Mouse (Mus musculus) lung, postnatal 10 days (tissue): Measurements from ENCODE around the gene Npr3.
A peak's percentile ranks its signal among the peaks of the same experiment; 100 is the strongest.
"Not testable (repeated sequence)": the region's sequence is repeated elsewhere in the genome, so short reads cannot be mapped to it uniquely, and the experiment has no call there.

Source experiments
- DNase-seq: peaks from one replicate; pipeline ENCODE4 v3.0.0; 2021

The Npr3 gene

DNA sequence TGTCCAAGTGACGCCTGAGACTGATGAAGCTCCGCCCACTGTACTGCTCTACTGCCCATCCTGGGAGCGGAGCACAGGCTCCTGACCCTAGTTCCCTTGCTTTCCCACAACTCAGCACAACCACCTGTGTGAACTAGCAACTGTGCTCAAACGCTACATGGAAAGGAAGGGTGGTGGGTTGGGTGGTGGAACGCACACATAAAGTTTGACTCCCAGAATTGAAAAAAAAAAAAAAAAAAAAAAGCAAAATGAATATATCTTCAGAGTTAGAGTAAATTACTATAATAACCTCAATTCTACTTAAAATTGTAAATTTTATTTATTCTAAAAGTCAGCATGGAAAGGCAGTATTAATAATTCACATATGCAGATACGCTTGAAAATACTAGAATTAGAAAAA lies 25.3 kb downstream of the Npr3 start:
- no peak for DNase-seq

DNA sequence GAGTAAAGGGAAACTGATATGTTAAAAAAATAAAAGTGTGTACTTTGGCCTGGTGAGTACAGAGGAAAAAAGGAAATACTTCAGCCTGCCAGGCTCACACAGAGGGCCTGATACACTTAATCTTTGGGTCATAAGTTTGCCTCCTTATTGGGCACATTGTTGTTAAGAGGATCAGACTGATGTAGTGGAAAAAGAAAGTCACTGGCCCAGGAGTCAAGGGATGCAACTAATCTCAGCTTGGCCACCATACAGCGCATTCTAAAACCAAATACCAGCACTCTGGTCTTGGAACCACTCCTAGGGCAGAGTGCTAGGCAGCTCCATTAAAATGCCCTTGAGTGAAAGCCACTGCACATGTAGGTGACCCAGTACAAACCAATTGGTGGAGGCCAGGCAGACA lies 28.8 kb downstream of the Npr3 start:
- no peak for DNase-seq

DNA sequence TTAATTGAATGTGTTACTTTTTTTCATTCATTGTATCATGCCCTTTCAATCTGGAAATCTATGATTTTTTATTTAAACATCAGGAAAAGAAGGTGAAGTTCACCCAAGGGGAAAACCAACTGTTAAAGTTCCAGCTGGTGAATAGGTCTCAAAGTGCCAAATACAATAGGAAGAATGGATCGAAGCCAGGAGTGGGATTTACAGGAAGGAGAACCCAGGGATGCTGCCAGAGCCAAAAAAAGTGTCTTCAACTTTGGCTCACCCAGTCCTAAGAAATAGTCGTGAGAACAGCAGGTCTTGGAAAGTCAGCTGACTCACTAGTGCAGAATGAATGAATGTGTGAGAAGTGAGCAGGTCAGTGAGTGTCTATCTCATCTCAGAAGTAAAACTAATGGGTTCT lies 29.8 kb downstream of the Npr3 start:
- DNase-seq = no peak

DNA sequence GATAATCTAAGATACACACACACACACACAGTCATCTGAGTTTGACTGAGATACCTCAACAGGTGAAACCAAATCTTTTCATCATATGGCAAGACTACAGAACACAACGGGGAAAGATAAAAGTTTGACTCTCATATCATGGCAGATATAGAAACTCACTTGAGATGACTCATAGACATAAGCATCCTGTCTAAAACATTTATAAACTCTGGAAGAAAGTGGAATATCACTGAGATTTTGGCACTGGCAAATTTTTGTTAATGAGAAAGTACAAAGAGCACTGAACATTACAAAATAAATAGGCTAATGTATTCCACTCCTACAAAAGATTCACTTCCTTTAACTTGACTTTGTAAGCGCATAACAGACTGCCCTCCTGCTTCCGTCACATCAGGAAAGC lies 40.2 kb downstream of the Npr3 start:
- DNase-seq = no peak

DNA sequence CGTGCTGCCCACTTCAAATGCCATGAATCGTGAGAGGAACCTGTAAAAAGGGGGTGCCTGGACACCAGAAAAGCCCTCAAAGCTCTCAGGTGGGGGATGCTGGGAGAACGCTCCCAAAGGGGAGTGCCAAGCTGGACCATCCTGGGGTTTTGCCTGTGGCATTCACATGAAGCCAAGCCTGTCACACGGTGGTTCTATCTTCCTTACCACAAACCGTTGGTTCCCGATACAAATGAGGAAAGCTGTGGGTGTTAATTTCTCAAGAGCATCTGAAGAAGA lies 43.6 kb downstream of the Npr3 start:
- DNase-seq = no peak

DNA sequence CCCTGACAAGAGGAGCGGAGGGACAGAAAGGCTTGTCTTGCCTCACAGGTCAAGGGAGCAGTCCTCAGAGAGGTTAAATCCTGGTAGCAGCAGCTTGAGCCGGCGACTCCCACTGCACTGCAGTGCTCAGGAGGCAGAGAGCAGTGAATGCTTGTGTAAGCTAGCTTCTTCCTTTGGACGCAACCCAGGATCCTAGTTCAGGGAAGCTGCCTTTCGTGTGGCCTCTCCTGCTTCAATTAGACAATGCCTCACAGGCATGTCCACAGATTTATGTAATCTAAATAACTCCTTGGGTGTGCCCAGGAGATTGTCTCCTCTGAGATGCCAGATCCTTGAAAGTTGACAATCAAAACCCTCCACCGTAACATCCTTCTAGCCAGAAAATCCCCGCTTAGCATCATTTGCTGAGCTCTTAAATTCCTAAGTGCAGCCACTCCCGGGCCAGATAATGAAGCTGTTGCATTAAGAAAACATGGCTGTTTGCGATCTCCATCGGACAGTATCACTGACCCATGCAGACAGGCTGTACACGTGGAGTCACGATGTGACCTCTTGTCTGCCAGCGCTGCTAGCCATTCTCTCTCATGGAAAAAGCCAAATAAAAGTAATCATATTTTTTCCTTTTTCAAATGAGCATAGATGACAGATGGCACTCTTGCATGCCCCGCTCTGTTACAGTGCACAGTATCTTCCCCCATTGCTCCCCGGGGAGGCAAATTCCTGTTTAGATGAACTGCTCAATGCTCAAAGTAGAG lies 44.1 kb downstream of the Npr3 start:
- peak; percentile 54 for DNase-seq

DNA sequence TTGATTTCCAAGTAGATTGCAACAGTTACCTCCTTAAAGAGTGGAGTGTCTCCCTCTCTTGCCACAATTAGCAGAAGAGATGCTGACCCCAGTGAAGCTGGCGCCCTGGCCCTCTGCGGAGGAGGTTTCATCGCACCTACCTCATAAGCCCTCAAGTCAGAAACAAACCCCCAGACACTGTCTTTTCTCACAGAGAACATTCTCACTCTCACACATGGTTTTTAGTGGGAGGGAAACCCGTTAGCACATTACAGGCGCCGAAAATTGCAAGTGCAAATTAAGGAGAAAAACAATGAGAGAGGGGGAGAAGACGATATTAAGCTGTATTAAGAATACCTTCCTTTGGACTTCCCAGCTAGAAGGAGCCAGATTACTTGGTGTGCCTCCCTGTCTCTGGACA lies 44.8 kb downstream of the Npr3 start:
- DNase-seq = no peak

DNA sequence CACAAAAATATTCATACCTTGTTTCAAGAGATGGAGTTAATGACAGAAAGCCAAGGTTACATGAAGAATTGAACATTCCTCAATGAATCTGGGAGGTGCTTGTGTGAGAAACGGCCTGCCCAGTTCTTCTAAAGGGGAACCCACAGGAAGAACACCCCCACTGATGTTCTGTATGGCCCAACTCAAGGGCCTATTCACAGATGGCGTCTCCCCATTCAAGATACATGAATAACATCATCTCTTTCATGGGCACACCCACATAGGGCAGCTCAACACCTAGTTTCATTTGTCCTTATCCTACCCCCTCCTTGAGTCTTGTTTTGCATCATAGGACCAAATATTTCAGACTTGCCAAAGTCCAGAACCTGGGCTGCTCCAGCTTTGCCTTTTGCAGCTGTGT lies 46.8 kb downstream of the Npr3 start:
- no peak for DNase-seq

DNA sequence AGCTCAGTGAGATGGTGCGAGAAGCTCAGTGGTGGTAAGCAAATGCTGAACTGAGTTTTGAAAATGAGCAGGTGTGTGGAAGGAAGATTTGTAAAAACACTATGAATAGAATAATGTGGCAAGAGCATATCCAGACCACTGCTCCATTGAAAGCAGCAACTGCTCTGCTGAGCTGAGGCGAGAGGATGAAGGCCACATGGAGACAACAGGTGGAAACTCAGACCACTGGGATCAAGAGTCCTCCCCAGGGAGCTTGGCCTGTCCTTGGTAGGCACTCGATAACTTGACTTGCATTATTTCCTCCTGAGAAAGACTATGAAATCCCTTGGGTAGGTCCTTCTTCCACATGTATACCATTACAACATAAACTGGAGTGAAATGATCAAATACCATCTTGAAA lies 47.3 kb downstream of the Npr3 start:
- DNase-seq = no peak

DNA sequence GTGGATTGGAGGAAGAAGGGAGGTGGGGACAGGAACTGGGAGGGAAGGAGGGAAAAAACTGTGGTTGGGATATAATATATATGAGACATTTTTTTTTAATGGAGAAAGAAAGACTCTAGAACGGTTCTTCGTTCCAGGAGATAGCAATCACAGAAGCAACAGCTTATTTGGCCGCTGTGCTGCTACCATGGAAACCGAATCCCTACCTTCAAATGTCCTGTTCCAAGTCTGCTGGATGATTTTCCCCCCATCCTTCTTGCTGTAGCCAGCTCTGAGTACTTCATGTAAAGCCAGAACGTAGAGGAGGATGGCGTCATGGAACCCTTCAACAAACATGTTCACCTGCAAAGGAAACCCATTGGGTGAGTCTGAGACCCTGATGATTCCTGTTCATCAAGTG lies 48.7 kb downstream of the Npr3 start:
- no peak for DNase-seq

DNA sequence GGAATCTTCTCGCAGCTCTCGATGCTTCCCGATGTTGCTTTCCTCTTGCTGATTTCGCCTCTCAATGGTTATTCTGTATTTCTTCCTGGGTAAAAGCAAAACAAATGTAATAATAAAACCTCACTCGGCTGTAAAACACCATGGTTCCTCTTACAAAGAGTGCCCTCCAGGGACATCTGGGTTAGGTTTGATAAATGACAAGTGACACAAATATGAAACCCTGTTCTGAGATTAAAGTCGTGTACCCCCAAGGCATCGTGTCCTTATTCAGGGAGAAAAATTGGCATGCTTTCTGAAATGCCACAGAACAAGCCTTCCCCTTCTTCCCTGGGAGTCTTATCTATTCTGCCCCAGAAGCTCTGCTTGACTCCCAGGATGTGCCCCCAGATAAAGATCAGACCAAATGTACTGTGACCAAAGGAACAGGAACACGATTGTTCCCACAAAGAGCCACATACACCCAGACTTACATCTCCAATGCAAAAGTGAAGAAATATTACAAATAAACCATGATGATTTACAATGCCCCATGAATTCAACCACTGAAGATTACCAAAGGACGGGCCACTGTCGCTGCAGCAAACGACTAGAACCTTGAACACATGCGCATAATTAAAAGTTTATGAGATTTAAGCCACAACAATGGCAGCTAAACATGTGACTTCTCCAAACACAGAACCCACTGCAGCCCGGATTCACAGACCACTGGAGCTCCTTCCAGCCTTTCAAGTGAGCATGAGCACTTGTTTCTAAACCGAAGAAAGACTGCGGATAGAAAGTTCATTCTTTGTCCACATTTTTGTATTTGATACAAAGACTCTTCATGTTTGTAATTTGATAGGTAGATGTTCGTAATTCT lies 61.7 kb downstream of the Npr3 start:
- DNase-seq = no peak

DNA sequence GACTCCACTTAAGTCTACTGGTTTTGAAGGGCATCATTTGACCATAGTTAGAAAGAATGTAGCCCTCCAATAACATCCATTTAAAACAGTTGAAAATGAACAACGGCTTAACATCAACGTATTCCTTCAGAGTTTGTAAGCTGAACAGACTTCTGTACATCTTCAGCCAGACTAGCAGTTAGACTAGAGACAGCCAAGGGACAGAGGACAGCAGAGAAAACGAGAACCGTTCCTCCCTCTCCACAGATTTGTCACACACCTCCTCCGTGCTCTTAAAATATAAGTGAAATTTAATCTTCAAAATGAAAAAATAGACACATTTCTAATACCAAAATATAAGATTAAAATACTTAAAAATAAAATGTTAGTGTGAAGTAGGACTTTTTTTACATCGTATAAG lies 63.0 kb downstream of the Npr3 start:
- no peak for DNase-seq

DNA sequence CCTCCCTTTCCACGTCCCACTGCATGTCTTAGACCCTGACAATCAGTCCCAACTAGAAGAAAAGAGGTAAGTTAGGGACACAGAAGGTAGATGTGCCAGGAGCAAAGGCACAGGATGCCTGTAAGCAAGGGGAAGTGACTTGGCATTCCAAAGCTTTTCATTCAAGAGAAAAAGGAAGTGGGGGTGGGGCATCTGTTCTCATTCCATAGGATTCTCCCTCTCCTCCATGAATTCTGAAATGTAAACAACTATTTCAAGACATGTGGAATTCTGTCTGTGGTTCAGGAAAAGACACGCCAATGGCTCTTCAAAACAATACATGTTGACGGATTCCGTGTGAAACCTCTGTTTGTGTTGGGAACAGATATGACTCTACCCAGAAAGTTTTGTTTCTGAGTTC lies 65.3 kb downstream of the Npr3 start:
- peak; percentile 59 for DNase-seq

DNA sequence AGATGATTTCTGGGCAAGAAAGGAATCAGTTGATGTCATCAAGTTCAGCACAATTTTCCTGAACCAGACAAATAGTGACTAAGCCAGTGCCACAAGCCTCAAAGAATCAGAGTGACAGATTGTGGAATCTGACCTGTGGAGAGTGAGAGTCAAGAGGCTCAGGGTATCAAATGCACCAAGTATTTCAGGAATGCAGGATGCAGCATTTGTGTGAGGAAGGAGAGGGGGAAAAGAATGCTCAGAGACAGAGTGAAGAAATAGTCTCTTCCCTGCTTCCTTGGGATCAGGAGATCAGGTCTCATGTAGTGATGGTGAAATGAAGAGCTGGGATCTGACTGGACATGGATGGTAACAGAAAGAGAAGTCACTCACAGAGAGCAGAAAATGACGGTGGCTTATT lies 71.2 kb downstream of the Npr3 start:
- no peak for DNase-seq

DNA sequence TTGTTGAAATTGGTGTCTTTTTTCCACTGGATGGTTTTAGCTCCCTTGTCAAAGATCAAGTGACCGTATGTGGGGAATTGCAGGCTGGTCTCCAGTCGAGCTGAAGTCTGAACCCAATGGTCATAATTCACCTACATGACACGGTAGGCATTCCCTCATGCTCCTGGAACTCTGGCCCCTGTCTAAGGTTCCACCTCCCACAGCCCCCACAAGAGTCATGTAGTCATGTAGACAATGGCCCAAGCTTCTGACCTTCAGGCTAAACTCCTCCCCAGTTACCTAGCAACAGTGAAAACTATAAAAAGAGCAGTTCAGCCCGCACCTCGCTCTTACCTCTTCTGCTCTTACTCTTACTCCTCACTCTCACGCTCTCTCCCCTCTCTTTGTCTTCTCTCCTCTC lies 84.7 kb downstream of the Npr3 start:
- not testable (repeated sequence) for DNase-seq

DNA sequence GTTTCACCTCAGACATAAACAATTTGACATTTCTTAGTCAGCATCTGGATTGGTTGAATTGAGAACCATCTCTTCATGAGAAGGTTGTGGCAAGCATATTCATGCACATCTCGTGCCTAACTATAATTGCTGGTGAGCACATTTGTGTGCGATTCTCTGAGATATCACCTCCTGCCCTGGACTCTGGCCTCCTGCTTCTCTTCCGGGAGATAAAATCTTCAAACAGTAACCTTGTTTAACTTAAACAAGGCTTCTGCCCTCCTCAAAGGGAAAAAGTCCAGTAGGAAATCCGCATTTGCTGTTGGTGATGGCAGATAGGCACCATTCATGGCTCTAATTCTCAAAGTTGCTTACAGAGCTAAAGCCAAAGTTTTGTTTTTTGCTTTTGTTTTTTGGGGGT lies 91.5 kb downstream of the Npr3 start:
- no peak for DNase-seq

DNA sequence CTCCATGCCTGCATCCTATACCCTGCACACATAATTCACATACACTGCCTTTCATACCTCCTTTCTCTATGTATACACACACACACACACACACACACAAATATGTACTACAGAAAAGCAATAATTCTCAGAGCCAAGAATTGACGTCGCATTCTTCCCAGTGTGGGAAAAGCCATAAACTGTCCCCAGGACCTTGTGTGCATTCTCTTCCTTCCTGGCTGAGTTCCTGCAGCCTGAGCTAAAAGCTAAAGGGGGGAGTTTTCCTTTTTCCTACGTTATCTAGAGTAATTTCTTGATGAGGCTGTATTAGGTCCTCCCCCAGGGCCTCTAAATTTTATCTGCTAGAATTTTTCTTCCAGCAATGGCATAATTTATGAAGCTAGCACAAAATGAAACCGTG lies 103.5 kb downstream of the Npr3 start:
- DNase-seq = peak; percentile 25

DNA sequence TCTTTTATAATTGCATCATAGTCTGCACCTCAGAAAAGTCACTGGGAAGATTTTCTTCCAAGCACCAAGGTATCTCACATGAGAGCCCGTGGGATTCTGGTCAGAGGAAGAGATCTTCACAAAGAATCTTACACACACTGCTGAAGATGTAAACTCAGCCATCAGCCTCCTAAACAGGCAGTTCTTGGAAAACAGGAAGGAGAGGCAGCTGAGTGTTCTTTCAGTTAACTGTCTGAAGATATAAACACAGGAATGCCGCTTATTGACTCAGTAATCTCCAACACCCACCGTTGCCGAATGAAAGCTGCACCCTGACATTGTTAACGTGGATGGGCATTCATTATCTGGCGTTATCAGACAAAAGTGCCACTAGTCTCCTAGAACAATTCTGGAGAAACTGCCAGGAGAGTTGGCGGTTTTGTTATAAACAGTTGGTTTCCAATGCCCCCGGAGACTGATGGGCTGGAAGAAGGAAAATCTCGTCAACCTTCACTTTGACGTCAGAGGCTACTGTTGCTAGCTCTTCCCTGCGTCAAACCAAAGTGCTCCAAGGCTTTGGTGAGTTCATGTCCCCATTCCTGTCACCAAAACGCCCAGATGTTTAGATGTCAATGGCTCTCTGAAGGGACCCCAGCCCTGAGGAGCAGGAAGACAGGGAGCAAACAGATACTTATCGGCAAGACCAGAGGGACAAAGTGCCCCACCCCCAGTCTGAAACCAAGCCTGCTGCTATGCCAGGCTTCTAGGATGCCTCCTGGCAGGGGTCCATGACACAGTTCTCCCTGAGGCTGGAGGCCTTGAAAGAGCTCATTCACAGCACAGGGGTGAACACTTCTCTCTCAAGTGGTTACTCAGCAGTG lies 105.0 kb downstream of the Npr3 start:
- DNase-seq = peak; percentile 85

DNA sequence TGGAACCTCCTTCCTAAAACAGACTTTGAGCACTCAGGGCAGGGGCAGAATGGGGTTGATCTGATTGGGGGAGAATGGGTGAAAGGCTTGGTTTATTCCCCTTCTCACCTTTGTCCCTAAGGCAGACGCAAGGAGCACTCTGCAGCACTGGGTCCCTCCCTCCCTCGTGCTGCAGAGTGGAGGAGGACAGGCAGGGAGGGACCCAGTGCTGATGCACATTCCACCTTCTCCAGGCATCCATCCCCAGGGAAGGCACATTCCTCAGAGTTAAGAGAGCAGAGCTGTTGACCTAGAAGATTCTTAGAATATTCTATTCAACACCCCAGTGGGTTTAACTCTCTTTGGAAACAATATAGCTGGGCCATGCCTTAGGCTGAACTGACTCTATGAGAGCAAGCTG lies 112.5 kb downstream of the Npr3 start:
- DNase-seq = no peak
